Mouse (Mus musculus) cerebellum, adult 2 months (tissue): Measurements from ENCODE around the gene Rad1.

Source experiments
- CTCF ChIP-seq: fragments of 200-500 bp; IDR thresholded peaks from 2 replicates; pipeline ENCODE4 v1.5.1; 2011; ENCODE audit warnings: low read depth, mild to moderate bottlenecking, control low read depth, low read length, moderate library complexity, borderline replicate concordance; ENCODE audit not compliant: insufficient read depth
- POLR2A ChIP-seq: fragments of 200-500 bp; IDR thresholded peaks from 2 replicates; pipeline ENCODE4 v1.6.1; 2011; ENCODE audit warnings: low read length, control low read depth, borderline replicate concordance; ENCODE audit not compliant: insufficient read depth

- no peak for TF ChIP-seq CTCF
- no peak for TF ChIP-seq POLR2A
Measured at GRCm38 (mm10) chr15:10535969-10536368, 50.2 kb downstream of the Rad1 start.
